Mouse (Mus musculus): ENCODE measurements around the gene Klhl10. TPM values are rescaled to one million over a fixed set of nuclear protein-coding genes. Genes with fewer than 3 reads are reported as not detected.

The Klhl10 gene
- polyA plus RNA-seq, 1 experiment from 2014 or later, result 0.66 TPM

- no peaks in the 10 kb centered on the region for H3K36me3 ChIP-seq (ENCODE audit: control insufficient read depth, insufficient read depth, low read length)
- no peaks in the 10 kb centered on the region for H3K4me1 ChIP-seq (replicated peaks; ENCODE audit: control insufficient read depth, insufficient read depth, low read length)
- 96% methylated on average over 5 of the region's 5 CpGs for WGBS
- H3K27ac ChIP-seq (ENCODE audit: low read depth, low read length), result no peak overlapping the region
- no peaks in the 10 kb centered on the region for H3K9me3 ChIP-seq (ENCODE audit: control insufficient read depth, low read length)
- H3K4me2 ChIP-seq (replicated peaks; ENCODE audit: low read depth, low read length), result no peak overlapping the region
- no peak for DNase-seq (ENCODE audit: low spot score)
- H3K4me3 ChIP-seq (ENCODE audit: low read depth, low read length), result no peak overlapping the region
- no peak for ATAC-seq (ENCODE audit: low FRiP score)
- H3K9ac ChIP-seq (ENCODE audit: low read depth, low read length), result no peak overlapping the region
- H3K27me3 ChIP-seq (ENCODE audit: control insufficient read depth, insufficient read depth, low read length), result no peaks in the 10 kb centered on the region
Observed at GRCm38 (mm10) chr11:100432002-100432401, 9.7 kb upstream of the Klhl10 start.

- H3K36me3 ChIP-seq (ENCODE audit: control insufficient read depth, insufficient read depth, low read length), result no peaks in the 10 kb centered on the region
- H3K27ac ChIP-seq (ENCODE audit: low read depth, low read length), result no peak overlapping the region
- 0 out of 2 replicates have a peak, but pooled peaks cover 2% of the 10 kb centered on the region for H3K4me1 ChIP-seq (replicated peaks; ENCODE audit: control insufficient read depth, insufficient read depth, low read length)
- H3K9ac ChIP-seq (ENCODE audit: low read depth, low read length), result no peak overlapping the region
- WGBS, result 44% methylated on average over 9 of the region's 9 CpGs
- H3K9me3 ChIP-seq (ENCODE audit: control insufficient read depth, low read length), result no peaks in the 10 kb centered on the region
- H3K4me3 ChIP-seq (ENCODE audit: low read depth, low read length), result no peak overlapping the region
- H3K27me3 ChIP-seq (ENCODE audit: control insufficient read depth, insufficient read depth, low read length), result no peaks in the 10 kb centered on the region
- DNase-seq (ENCODE audit: low spot score) (no peak), ATAC-seq (ENCODE audit: low FRiP score) (no peak)
- no peak overlapping the region for H3K4me2 ChIP-seq (replicated peaks; ENCODE audit: low read depth, low read length)
Observed at GRCm38 (mm10) chr11:100435678-100436246, 6.0 kb upstream of the Klhl10 start.

GRCm38 (mm10) chr11:100437901-100438300 lies 3.8 kb upstream of the Klhl10 start:
- ATAC-seq (ENCODE audit: low FRiP score) (no peak), DNase-seq (ENCODE audit: low spot score) (no peak)
- 84% methylated on average over 1 of the region's 1 CpGs for WGBS
- Histone ChIP-seq H3K4me3 (ENCODE audit: low read depth, low read length) (no peak overlapping the region), H3K9ac (ENCODE audit: low read depth, low read length) (no peak overlapping the region), H3K9me3 (ENCODE audit: control insufficient read depth, low read length) (no peaks in the 10 kb centered on the region), H3K27ac (ENCODE audit: low read depth, low read length) (no peak overlapping the region), H3K36me3 (ENCODE audit: control insufficient read depth, insufficient read depth, low read length) (no peaks in the 10 kb centered on the region), H3K4me1 (replicated peaks; ENCODE audit: control insufficient read depth, insufficient read depth, low read length) (0 out of 2 replicates have a peak, but pooled peaks cover 2% of the 10 kb centered on the region), H3K4me2 (replicated peaks; ENCODE audit: low read depth, low read length) (no peak overlapping the region), H3K27me3 (ENCODE audit: control insufficient read depth, insufficient read depth, low read length) (no peaks in the 10 kb centered on the region)

- H3K27ac ChIP-seq (ENCODE audit: low read depth, low read length), result peak overlapping the region; percentile 39; the same call in 1 of the 2 replicates
- peak; percentile 86 for ATAC-seq (ENCODE audit: low FRiP score)
- 2% methylated on average over 52 of the region's 52 CpGs for WGBS
Observed at GRCm38 (mm10) chr11:100440691-100441522, 810 bp upstream of the Klhl10 start.

GRCm38 (mm10) chr11:100442625-100443024 lies 908 bp downstream of the Klhl10 start:
- no peak overlapping the region for H3K27ac ChIP-seq (ENCODE audit: low read depth, low read length)
- no peaks in the 10 kb centered on the region for H3K27me3 ChIP-seq (ENCODE audit: control insufficient read depth, insufficient read depth, low read length)
- no peak overlapping the region for H3K9ac ChIP-seq (ENCODE audit: low read depth, low read length)
- DNase-seq (ENCODE audit: low spot score), result no peak
- WGBS, result 87% methylated on average over 6 of the region's 6 CpGs
- no peak for ATAC-seq (ENCODE audit: low FRiP score)
- H3K4me2 ChIP-seq (replicated peaks; ENCODE audit: low read depth, low read length), result no peak overlapping the region
- H3K4me1 ChIP-seq (replicated peaks; ENCODE audit: control insufficient read depth, insufficient read depth, low read length), result 0 out of 2 replicates have a peak, but pooled peaks cover 2% of the 10 kb centered on the region
- H3K36me3 ChIP-seq (ENCODE audit: control insufficient read depth, insufficient read depth, low read length), result no peaks in the 10 kb centered on the region
- no peaks in the 10 kb centered on the region for H3K9me3 ChIP-seq (ENCODE audit: control insufficient read depth, low read length)
- H3K4me3 ChIP-seq (ENCODE audit: low read depth, low read length), result no peak overlapping the region

More at GRCm38 (mm10) chr11:100440691-100441522, 810 bp upstream of the Klhl10 start:
- no peaks in the 10 kb centered on the region for H3K9me3 ChIP-seq (ENCODE audit: control insufficient read depth, low read length)
- H3K4me1 ChIP-seq (replicated peaks; ENCODE audit: control insufficient read depth, insufficient read depth, low read length), result 0 out of 2 replicates have a peak, but pooled peaks cover 2% of the 10 kb centered on the region
- no peaks in the 10 kb centered on the region for H3K36me3 ChIP-seq (ENCODE audit: control insufficient read depth, insufficient read depth, low read length)
- peak overlapping the region; percentile 78 for H3K4me3 ChIP-seq (ENCODE audit: low read depth, low read length)
- H3K9ac ChIP-seq (ENCODE audit: low read depth, low read length), result peak overlapping the region; percentile 94
- DNase-seq (ENCODE audit: low spot score), result peak; percentile 86
- no peaks in the 10 kb centered on the region for H3K27me3 ChIP-seq (ENCODE audit: control insufficient read depth, insufficient read depth, low read length)
- H3K4me2 ChIP-seq (replicated peaks; ENCODE audit: low read depth, low read length), result peak overlapping the region; percentile 94

- ATAC-seq (ENCODE audit: low FRiP score), result no peak
- Histone ChIP-seq H3K9ac (ENCODE audit: low read depth, low read length) (no peak overlapping the region), H3K4me3 (ENCODE audit: low read depth, low read length) (no peak overlapping the region), H3K27ac (ENCODE audit: low read depth, low read length) (no peak overlapping the region), H3K4me2 (replicated peaks; ENCODE audit: low read depth, low read length) (no peak overlapping the region), H3K9me3 (ENCODE audit: control insufficient read depth, low read length) (no peaks in the 10 kb centered on the region), H3K27me3 (ENCODE audit: control insufficient read depth, insufficient read depth, low read length) (no peaks in the 10 kb centered on the region), H3K36me3 (ENCODE audit: control insufficient read depth, insufficient read depth, low read length) (no peaks in the 10 kb centered on the region), H3K4me1 (replicated peaks; ENCODE audit: control insufficient read depth, insufficient read depth, low read length) (no peaks in the 10 kb centered on the region)
- no peak for DNase-seq (ENCODE audit: low spot score)
- 79% methylated on average over 4 of the region's 4 CpGs for WGBS
Observed at GRCm38 (mm10) chr11:100457247-100457646, 15.5 kb downstream of the Klhl10 start.

GRCm38 (mm10) chr11:100457711-100458110 lies 16.0 kb downstream of the Klhl10 start:
- WGBS, result 93% methylated on average over 5 of the region's 5 CpGs
- Histone ChIP-seq H3K9me3 (ENCODE audit: control insufficient read depth, low read length) (no peaks in the 10 kb centered on the region), H3K9ac (ENCODE audit: low read depth, low read length) (no peak overlapping the region), H3K4me2 (replicated peaks; ENCODE audit: low read depth, low read length) (no peak overlapping the region), H3K36me3 (ENCODE audit: control insufficient read depth, insufficient read depth, low read length) (no peaks in the 10 kb centered on the region), H3K27ac (ENCODE audit: low read depth, low read length) (no peak overlapping the region), H3K4me3 (ENCODE audit: low read depth, low read length) (no peak overlapping the region), H3K27me3 (ENCODE audit: control insufficient read depth, insufficient read depth, low read length) (no peaks in the 10 kb centered on the region), H3K4me1 (replicated peaks; ENCODE audit: control insufficient read depth, insufficient read depth, low read length) (no peaks in the 10 kb centered on the region)
- DNase-seq (ENCODE audit: low spot score) (no peak), ATAC-seq (ENCODE audit: low FRiP score) (no peak)

GRCm38 (mm10) chr11:100462699-100463098 lies 21.0 kb downstream of the Klhl10 start:
- WGBS, result 91% methylated on average over 10 of the region's 10 CpGs
- no peak for DNase-seq (ENCODE audit: low spot score)

More at GRCm38 (mm10) chr11:100462699-100463098, 21.0 kb downstream of the Klhl10 start:
- Histone ChIP-seq H3K9me3 (ENCODE audit: control insufficient read depth, low read length) (no peaks in the 10 kb centered on the region), H3K4me3 (ENCODE audit: low read depth, low read length) (no peak overlapping the region), H3K4me1 (replicated peaks; ENCODE audit: control insufficient read depth, insufficient read depth, low read length) (no peaks in the 10 kb centered on the region), H3K4me2 (replicated peaks; ENCODE audit: low read depth, low read length) (no peak overlapping the region), H3K27ac (ENCODE audit: low read depth, low read length) (no peak overlapping the region), H3K9ac (ENCODE audit: low read depth, low read length) (no peak overlapping the region), H3K27me3 (ENCODE audit: control insufficient read depth, insufficient read depth, low read length) (no peaks in the 10 kb centered on the region), H3K36me3 (ENCODE audit: control insufficient read depth, insufficient read depth, low read length) (no peaks in the 10 kb centered on the region)
- no peak for ATAC-seq (ENCODE audit: low FRiP score)

Data from hindbrain, embryonic 11.5 days (tissue).